Mouse (Mus musculus): ENCODE data around the gene Immp2l.
A peak's percentile ranks its signal among the peaks of the same experiment; 100 is the strongest.

Gene Immp2l

DNA sequence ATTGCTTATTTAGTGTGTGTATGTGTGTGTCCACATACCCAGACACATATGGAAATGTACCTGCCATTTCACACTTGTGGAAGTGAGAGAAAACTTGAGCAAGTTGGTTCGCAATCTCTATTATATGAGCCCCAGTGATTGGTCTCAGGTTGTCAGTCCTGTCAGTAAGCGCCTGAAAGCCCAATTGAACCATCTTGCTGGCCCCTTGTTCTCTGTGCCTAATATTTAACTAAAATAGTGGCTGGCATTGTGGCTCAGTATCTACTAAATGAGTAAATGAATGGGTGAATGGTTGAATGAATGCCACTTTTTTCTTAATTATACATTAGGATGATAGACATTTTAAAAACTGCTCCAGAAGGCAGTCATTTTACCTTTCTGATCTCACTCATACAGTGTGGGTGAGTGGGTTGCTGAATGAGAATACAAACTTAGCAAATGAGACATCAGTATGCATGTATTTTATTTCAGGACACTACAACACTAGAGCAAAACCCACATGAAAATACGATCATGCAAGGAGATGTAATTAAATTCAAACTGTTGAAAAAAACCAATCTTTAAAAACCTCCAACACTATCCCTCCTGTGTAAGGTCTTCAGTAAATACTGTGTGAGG is 444.6 kb downstream of the Immp2l start:
- DNase-seq, result no peak

- DNase-seq, result no peak
Observed at GRCm38 (mm10) chr12:41469096-41469801, 445.4 kb downstream of the Immp2l start.

GRCm38 (mm10) chr12:41481486-41481885 is 457.6 kb downstream of the Immp2l start:
- no peak for DNase-seq

- DNase-seq, result peak; percentile 11 to 42
Observed at GRCm38 (mm10) chr12:41483091-41483592, 459.3 kb downstream of the Immp2l start.

GRCm38 (mm10) chr12:41483593-41484451 is 459.9 kb downstream of the Immp2l start:
- DNase-seq, result peak; percentile 36 to 49

DNA sequence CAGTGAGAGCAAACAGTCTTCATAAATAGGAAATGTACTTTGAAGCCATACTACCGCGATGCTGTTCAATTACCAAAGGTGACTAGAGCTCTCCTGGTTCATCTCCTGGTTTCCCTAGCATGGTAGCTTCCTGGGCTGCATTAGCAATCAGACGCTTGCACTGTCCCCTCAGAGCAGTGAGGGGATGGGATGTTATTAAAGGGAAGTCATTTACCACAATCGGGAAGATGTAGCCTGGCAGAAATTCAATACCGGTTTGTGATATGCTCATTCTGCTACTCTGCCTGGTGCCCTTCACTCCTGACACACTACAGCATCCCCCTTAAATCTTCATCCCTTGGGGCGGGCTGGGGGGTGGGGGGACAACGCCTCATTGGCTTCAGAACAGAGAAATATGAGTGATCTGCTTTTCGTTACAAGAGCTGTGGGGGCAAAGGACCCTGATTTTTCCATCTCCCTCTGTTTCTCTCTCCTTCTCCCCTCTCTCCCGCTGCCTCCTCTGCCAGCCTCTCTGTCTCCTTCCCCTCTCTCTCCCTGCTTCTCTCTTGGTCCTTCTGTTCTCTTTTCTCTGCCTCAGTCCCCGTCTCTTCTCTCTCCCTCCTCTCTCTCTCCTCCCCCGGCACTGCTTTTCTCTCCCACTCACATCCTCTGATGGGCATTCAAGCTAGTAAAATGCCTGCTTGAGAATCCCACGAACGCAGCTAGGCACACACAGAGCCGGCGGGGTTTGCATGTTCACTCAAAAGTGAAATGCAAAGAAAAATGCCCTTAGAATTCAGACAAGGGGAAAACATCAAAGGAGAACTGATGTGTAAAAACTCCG is 461.0 kb downstream of the Immp2l start:
- peak; percentile 50 to 56 for DNase-seq

GRCm38 (mm10) chr12:41485512-41486215 is 461.8 kb downstream of the Immp2l start:
- DNase-seq, result peak; percentile 77 to 81

DNA sequence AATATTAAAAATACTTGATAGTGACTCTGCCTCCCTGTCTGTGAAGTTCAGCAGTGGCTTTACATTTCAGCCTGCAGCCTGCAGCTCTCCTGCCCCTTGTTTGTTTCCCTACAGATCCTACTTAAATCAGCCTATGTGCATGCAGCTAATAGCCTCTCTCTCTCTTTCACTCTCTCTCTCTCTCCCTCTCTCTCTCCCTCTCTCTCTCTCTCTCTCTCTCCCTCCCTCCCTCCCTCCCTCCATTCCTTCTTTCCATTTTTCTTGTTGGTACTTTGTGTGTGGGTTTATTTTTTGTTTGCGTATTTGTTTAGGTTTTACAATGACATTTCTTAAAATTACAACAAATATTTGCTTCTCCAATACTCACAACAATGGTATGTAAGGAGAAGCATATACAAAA is 462.4 kb downstream of the Immp2l start, which contains the start of gene Lrrn3:
Lrrn3 (minus strand) TSS at position 101 of the 400 bp plus-strand sequence.
- DNase-seq, result no peak

GRCm38 (mm10) chr12:41487005-41487404 is 463.1 kb downstream of the Immp2l start:
- peak; percentile 33 to 44 for DNase-seq

DNA sequence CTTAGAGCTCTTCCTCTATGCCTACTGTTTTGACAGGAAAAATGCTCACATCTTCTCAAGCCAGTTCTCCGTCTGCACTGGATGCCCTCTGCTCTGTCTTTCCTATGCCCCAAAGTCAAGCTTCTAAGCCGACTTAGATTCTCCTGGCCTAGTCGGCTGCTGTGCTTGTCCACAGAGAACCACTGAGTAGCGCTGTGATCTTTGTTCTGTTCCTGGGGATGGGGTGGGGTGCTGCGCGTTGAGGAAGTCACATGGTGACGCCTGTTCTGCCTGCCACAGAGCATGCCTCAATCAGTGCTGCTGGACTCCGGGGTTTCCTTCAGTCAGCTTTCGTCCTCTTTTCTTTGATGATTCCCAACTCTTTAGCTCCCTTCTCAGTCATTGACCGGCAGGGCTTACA is 470.7 kb downstream of the Immp2l start:
- no peak for DNase-seq

DNA sequence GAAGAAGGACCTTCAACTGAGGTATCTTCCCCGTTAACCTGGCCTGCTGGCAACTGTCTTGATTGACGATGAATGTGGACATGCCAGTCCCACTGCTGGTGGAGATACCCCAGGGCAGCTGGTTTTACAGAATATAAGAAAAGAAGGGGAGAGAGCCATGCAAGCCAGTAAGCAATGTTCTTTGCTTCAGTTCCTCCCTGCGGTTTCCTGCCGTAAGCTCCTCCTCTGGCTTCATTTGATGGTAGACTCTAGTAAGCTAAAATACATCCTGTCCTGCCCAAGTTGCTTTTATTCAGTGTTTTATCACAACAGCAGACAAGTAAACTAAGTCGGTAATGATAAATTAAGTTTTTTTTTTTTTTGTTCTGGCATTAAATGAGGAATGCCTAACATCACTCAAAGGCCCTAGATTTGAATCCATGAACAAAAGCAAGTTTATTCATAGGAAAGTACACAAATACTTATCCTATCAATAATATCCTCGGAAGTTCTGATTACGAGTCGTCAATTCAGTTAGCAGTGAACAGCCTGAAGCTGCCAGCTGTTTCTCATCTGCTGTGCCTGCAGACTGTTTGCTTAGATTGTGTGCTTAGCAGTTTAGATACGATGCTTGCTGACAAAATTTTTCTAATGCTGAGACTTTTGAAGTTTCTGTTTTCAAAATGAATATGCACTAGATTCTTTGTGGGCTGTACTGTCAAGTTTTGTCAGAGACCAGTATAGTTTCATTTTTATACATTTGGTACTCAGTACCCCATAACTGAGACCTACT is 476.3 kb downstream of the Immp2l start:
- no peak for DNase-seq

DNA sequence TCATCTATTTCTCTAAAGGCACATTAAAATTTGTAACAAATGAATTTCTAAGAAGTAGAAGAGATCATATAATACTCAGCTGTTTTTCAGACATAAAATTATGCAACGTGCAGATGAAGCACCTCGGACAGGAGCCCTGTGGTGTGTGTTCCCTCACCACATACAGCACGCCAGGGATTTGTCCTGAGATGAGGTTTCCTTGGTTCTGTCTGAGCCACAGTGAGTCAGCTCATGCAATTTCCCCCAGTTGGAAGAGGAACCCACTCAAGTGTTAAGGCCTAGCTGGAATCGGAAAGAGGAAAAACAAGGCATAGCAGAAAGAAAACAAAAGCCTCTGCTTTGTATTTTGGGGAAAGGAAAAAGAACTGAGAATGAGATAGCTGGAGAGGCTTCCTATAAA is 484.7 kb downstream of the Immp2l start:
- no peak for DNase-seq

GRCm38 (mm10) chr12:41510588-41510987 is 486.7 kb downstream of the Immp2l start:
- DNase-seq, result no peak

DNA sequence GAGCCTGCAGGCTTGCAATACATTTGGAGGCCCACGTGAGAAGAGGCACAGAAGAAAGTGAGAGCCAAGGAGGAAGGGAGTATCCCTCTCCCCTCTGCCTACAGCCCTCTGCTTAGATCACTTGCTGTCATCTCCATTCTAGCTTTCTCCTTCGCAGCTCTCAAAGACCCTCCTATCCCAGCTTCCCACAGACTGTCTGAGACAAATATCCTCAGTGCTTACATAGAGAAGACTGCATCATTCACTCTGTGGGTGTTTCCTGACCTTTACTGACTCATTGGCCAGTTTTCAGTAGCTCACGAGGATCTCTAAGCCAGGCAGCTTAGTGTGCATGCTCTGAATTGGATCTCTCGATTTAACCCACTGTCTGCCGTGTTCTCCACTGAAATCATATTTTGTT is 495.0 kb downstream of the Immp2l start:
- DNase-seq, result no peak

- no peak for DNase-seq
Observed at GRCm38 (mm10) chr12:41520326-41520725, 496.4 kb downstream of the Immp2l start.

DNA sequence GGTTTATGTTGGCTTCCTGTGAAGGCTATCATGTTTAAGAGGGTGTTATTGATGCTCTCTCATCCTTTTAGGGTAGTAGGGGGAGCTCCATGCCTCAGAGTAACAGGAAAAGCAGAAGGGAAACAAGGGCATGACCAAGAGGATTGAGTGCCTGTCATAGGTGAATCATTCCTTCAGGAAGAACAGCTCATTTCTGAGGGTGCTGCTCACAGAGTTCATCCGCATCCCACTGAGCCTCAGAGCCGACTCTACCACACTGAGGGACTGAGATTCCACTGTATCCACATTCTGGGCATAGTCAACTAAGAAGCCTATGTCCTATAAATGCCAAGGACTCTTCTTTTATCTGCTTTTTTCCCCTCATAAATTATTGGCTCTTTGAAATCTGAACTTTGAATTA is 497.8 kb downstream of the Immp2l start:
- no peak for DNase-seq

DNA sequence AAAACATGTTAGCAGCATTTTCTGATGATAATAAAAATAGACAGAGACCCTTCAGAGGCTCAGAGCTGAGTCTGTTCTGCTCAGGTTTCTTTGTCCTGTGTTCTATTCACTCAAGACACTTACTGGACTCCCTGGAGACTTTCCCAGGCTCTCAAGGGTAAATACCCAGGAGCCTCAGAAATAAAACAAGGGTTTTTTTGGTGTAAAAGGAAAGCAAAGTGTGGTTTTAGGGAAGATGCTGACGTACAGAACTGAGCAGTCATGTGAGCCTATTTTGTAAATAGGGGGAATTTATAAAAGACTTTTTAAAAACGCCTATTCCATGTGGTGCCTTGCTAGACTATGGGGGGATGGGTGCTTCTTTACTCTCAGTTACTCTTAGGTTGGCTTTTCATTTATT is 502.8 kb downstream of the Immp2l start:
- DNase-seq, result no peak

DNA sequence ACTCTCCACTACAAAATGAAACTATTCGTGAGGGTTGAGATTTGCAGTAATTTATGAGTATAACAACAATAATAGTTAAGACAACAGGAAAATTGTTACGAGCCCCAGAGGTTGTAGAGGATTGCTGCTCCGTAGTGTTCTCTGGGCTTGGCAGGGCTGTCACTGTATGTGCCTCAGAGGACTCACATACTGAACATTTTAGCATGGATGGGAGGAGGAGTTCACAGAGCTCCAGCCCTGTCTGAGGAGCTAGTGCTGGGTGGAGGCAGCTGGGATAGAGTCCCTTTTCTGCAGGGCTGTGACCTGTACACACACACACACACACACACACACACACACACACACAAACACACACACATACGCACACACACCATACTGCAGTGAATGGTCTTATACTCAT is 504.5 kb downstream of the Immp2l start:
- no peak for DNase-seq

DNA sequence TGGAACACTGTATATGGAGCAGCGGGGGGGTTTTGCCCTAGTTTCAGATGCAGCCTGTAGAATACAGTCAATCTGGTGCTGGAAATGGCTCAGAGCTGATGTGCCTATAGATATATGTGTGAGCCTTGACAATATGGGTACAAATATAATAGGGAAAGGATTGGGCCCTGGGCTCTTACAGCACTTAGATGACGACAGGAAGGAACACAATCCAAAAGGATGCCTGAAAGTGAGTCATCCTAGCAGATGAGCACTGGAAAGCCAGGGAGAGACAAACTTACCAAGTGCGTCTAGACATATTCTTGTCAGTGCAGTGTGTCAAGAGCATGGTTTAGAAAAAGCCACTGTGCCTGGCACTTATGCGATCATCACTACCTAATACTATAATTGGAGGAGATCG is 516.1 kb downstream of the Immp2l start:
- DNase-seq, result no peak

GRCm38 (mm10) chr12:41551578-41551977 is 527.7 kb downstream of the Immp2l start:
- DNase-seq, result no peak

DNA sequence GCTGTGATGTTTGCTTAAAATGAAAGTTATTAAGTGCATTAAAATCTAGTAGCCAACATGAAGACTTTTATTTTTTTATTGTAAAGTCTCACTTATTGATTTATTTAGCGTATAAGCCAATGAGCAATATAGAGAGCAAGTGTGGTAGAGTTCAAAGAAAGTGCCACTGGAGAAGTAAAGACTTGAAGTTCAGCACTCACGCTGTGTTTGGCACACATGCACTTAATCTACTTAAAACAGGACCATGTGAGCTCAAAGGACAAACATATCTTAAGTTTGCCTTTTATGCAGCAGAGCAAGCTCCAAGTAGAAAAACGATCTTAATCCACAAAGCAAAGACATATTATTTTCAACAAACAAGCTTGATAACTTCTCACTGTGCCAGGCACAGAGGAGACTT is 533.9 kb downstream of the Immp2l start:
- DNase-seq, result no peak
